Mouse (Mus musculus): ENCODE results near the gene Hps5.

GRCm38 (mm10) chr7:46715600-46715999 lies 80.3 kb downstream of the Hps5 start, which contains the start of gene Saa3:
- no peak for TF ChIP-seq USF2 (conservative IDR thresholded peaks at IDR 0.05; ENCODE audit: low read depth, low read length)
- TF ChIP-seq ETS1 (conservative IDR thresholded peaks at IDR 0.05; ENCODE audit: low read depth, low read length): no peak
- no peak for TF ChIP-seq EP300 (IDR thresholded peaks at IDR 0.05; ENCODE audit: low read length)
- no peak for TF ChIP-seq CTCF (conservative IDR thresholded peaks at IDR 0.05 in 1 of 2, IDR thresholded peaks at IDR 0.05 in 1 of 2; ENCODE audit: low read depth in 2 of 2, low read length in 2 of 2)
